Mouse (Mus musculus) right cerebral cortex, postnatal 14 days (tissue): ENCODE measurements around the gene Opcml.

Experiments used
- DNase-seq: peaks from one replicate; pipeline ENCODE4 v3.0.0; 2022

Opcml gene

GRCm38 (mm10) chr9:28662882-28663281, 872.3 kb downstream of the Opcml start:
- DNase-seq: peak; percentile 39

DNA sequence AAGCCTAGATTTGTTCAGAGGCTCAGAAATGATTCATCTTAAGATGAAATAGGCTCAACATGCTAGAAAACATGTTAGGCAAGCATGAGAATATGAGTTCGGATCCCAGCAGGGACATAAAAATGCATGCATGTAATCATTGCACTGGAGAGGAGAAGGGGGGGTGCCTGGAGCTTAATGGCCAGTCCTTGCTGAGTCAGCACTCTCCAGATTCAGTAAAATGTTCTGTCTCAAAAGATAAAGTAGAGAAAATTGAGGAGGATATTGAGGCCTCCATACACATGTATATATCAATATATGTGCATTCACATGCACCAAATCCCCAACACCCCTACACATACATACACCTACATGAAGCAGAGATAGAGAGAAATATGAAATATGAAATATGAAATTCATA, 889.7 kb downstream of the Opcml start:
- DNase-seq: no peak

- DNase-seq: no peak
Measured at GRCm38 (mm10) chr9:28681252-28682037, 890.9 kb downstream of the Opcml start.

GRCm38 (mm10) chr9:28683951-28684470, 893.4 kb downstream of the Opcml start:
- no peak for DNase-seq

DNA sequence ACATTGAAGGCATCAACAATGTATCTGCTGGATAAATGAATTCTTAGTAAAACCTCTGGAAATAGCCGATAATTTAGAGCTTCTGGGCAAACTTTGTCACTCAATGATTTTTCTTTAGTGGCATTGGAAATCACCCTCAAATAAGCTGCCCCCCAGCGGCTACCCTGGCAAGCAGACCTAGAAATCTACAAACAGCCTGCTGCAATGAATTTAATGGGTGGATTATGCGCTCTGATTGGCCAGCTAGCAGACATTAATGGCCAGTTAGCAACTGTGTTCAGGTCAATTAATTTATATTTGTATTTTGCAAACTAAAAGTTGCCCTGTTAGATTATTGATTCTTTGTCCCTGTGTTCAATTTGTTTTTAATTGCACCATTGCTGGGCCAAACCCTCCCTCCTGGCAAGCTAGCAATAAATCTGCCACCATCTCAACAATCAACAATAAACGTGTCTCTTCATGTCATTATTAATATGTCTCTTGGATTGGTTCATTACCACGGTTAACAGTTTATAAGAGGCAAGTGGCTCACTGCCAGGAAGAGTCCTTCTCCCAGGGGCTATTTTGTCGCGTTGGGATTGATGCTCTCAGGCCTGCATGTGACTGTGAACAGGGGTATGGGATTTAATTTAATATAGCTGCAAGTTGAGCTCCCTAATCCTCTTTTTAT, 896.5 kb downstream of the Opcml start:
- no peak for DNase-seq

- no peak for DNase-seq
Measured at GRCm38 (mm10) chr9:28690134-28690533, 899.6 kb downstream of the Opcml start.

GRCm38 (mm10) chr9:28705796-28706195, 915.2 kb downstream of the Opcml start:
- no peak for DNase-seq

DNA sequence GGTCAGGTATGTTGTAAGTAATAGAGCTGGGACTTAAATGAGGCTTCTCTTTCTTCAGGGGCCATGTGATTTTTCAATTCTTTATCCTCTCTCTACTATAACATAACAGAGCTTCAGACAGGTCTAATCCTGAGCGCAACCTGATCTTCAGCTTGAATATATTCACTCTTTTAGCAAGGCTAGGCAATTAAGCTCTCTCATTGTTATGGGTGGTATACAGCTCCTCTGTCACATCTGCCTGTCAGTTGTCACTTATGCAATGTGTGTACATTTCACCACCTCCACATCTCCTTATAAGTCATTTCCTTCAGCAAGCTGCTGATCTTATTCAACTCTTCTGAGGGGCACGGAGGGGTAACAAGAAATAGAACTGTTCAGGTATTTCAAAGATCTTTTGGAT, 924.0 kb downstream of the Opcml start:
- no peak for DNase-seq

- DNase-seq: no peak
Measured at GRCm38 (mm10) chr9:28720186-28720585, 929.6 kb downstream of the Opcml start.

DNA sequence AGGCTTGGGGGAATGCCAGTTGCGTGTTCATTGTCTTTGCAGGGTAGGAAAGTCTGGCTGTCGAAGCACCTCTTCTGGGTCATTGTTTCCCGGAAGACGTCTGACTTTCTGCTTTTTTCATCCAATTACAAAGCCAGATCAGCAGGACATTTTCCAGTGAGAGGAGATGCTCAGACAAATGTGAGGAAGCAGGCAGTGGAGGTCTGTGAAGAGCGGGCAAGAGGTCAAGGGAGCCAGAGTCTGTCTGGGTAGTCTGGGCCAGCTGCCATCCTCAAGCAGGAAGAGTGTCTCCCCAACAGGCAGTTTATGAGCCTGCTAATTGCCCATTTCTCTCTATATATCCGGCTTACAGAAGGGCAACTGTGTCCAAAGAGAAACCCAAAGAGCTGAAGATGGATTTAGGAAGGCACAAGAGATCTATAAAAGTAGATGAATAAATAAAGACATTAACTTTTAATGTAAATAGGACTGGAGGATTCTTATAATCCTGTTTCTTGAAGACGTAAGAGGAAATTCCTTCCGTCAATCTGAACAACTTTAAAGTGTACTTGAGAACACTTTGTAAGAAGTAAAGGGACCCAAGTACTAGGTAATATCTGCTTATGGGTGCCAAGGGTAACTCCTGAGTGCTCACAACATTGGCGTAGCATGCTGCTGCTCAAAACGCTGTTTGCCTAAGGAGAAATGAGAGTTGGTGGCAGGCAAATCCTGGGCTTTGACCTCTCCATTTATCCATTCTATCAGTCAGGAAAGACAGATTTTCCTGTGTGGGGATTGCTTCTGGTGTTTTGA, 941.4 kb downstream of the Opcml start:
- no peak for DNase-seq

- no peak for DNase-seq
Measured at GRCm38 (mm10) chr9:28737955-28738354, 947.4 kb downstream of the Opcml start.

GRCm38 (mm10) chr9:28738451-28738860, 947.9 kb downstream of the Opcml start:
- DNase-seq: peak; percentile 9

GRCm38 (mm10) chr9:28744771-28745170, 954.2 kb downstream of the Opcml start:
- DNase-seq: no peak

DNA sequence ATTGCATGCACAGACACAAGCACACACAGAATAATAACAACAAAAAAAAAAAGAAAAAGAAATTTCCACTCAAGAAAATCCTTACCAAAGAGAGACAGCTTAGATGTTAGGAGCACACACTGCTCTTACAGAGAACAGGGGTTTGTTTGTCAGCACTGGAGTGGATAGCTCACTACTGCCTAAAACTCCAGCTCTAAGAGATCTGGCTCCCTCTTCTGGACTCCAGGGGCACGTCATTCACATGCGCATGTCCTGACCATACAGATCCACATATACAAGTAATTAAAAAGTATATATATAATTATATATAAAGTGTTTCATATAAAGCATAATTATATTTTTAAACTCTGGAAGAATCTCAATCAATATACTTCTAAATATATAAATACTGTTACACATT, 958.3 kb downstream of the Opcml start:
- no peak for DNase-seq

- DNase-seq: no peak
Measured at GRCm38 (mm10) chr9:28752908-28753307, 962.3 kb downstream of the Opcml start.

GRCm38 (mm10) chr9:28756841-28757451, 966.4 kb downstream of the Opcml start:
- DNase-seq: no peak

GRCm38 (mm10) chr9:28761460-28761859, 970.9 kb downstream of the Opcml start:
- DNase-seq: no peak

DNA sequence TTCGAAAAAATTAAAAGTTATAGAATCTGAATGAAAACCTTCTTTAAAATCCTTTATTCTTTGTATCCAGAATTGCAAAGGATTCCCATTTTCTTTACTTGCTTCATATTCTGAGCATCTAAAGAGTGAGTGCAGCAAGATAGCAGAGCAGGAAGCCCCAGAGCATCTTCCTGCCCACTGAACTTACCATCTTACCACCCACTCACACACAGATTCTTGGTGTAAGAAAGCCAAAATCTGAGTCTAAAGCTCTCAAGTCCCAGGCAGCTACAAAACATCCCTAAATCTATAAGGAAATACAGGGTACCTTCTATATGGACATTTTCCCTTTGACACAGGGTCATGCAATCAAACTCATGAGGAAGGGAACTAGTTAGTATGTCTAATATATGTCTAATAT, 973.6 kb downstream of the Opcml start:
- DNase-seq: no peak

DNA sequence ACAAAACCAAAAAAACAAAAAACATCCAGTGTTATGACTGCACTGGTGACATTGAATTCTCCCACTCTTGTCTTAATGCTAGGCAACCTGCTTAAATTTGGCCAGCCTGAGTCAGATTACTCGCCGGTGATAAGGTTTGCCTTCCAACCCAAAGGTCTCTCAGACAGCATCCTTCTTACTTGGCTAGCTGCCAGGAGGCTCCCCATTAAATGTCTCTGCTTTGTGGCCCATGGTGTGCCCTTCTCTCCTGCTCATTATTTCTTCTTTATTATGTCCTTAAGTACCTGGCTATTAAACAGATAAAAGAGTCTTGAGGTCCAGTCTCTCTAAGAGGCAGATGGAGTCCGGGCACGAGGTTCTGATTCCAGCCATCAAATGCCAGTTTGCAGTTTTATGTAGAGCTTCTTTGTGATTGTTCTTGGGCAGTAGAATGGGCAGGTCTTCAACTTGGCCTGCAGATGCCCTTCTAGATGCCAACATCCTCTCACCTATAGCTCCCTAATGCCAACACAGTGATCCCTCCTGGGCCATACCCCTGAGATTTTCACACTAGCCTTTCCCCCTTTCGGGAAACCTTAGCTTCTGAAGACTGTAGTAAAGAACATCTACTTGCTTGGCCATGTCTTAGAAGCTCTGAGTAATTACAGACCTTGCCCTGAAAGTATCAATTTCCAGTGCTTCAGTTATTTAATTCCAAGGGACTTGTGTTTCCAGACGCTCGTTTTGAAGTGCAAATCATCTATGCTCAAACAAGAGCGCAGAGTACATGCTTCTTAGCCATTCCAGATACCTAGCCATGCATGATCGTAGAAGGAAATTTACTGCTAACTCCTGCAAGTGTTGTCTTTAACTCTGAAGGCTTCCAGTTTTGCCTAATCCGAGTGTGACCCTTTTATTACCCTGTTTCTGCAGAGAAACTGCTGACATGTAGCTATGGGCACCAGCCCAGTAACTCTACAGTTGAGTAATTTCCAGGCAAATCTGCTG, 986.2 kb downstream of the Opcml start:
- no peak for DNase-seq

GRCm38 (mm10) chr9:28783834-28784233, 993.3 kb downstream of the Opcml start:
- no peak for DNase-seq

GRCm38 (mm10) chr9:28789439-28789838, 998.9 kb downstream of the Opcml start:
- DNase-seq: no peak

- no peak for DNase-seq
Measured at GRCm38 (mm10) chr9:28800100-28800499, 1009.5 kb downstream of the Opcml start.
